In the genomic region with DNA sequence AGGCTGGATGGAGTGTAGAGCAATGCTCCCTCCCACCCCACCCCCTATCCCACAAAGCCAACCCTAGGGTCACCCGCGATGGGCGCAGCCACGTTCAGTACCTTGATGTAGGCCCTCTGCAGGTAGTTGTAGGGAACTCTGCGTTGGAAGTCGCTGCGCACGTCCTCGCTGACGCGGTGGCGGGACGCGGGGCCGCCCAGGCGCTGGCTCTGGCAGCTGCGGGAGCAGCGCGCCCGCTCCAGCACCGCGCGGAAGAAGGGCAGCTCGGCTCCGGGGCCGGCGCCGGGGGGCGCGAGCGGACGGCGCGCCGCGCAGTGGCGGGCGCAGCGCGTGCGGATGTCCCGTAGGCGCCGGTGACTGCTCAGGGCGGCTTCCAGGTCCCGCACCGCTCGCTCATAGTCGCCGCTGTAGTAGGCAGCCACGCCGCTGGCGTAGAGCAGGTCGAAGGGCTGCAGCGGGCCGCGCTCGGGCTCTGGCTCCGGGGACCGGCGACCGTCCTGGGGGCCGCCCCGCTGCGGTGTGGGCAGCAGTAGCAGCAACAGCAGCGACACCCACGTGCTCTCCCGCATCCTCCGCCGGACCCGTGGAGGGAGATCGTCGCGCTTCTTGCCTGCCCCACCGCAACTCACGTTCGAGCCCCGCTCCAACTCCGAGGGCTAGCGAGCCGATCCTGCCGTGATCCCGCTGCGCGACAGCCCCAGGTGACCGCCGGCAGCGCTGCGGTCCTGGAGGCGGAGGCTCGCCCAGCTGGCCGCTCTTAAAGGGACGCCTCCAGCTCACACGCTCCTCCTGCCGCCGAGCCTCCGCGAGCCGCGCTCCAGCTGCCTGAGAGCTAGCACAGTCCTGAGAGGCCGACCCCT, we compare ENCODE assay signal across 8 mouse cellular contexts. TPM values are rescaled to one million over a fixed set of nuclear protein-coding genes. Genes with fewer than 3 reads are reported as not detected.
A peak's percentile ranks its signal among the peaks of the same experiment; 100 is the strongest.
DNase-seq lines count a peak whose midpoint lies in the region; ATAC-seq and TF ChIP-seq lines count a peak whose summit lies in the region.

A gene (minus strand): TSS at position 670 of the 860 bp plus-strand sequence.

- H3K4me1 ChIP-seq in hindbrain, embryonic 13.5 days (replicated peaks), result peaks cover 11% of the 10 kb centered on the region
- peaks cover 3% of the 10 kb centered on the region; the same call in 1 of the 2 replicates for H3K4me1 ChIP-seq in lung, postnatal 0 days (ENCODE audit: insufficient read depth, low read depth, low read length)

- peak within 1 kb of the TSS; percentile 73 for H3K27ac ChIP-seq in hindbrain, embryonic 13.5 days
- peak within 1 kb of the TSS; percentile 77 for H3K27ac ChIP-seq in lung, postnatal 0 days (ENCODE audit: low read length)

- H3K4me3 ChIP-seq in hindbrain, embryonic 13.5 days, result peak within 1 kb of the TSS; percentile 61
- peak within 1 kb of the TSS; percentile 65 for H3K4me3 ChIP-seq in lung, postnatal 0 days (ENCODE audit: low read depth, low read length)

- under 1% methylated on average over 92 of the region's 101 CpGs for WGBS in hindbrain, embryonic 13.5 days
- 1% methylated on average over 90 of the region's 101 CpGs for WGBS in lung, postnatal 0 days

- no peaks in the 10 kb centered on the region for H3K9me3 ChIP-seq in hindbrain, embryonic 13.5 days
- H3K9me3 ChIP-seq in lung, postnatal 0 days (ENCODE audit: low read length), result no peaks in the 10 kb centered on the region

- TF ChIP-seq CTCF in lung, postnatal 0 days (IDR thresholded peaks at IDR 0.05), result peak; percentile 60

- H3K4me2 ChIP-seq in hindbrain, embryonic 13.5 days, result peak within 1 kb of the TSS; percentile 80
- H3K4me2 ChIP-seq in lung, postnatal 0 days (replicated peaks; ENCODE audit: low read depth, low read length), result peak within 1 kb of the TSS; percentile 92

- peak; percentile 80 for DNase-seq in ZHBTc4 (ENCODE audit: low read depth, low spot score)
- DNase-seq in cerebellum, postnatal 36 days, result peak; percentile 12 to 28
- peak; percentile 23 for DNase-seq in gastrocnemius, adult 18-20 months (ENCODE audit: low spot score)
- peak; percentile 60 to 62 for DNase-seq in layer of hippocampus, postnatal 36 days
- DNase-seq in lung, postnatal 0 days (ENCODE audit: low spot score), result peak; percentile 89
- peak; percentile 74 for DNase-seq in retina, postnatal 1 day

- H3K27me3 ChIP-seq in hindbrain, embryonic 13.5 days, result peaks cover 17% of the 10 kb centered on the region; the same call in 1 of the 2 replicates
- no peaks in the 10 kb centered on the region for H3K27me3 ChIP-seq in lung, postnatal 0 days (replicated peaks; ENCODE audit: insufficient read depth, low read length)

- peak; percentile 95 for ATAC-seq in hindbrain, embryonic 13.5 days (ENCODE audit: low FRiP score)
- peak; percentile 95 for ATAC-seq in lung, postnatal 0 days
- no peak for ATAC-seq in monocyte, adult 5-6 weeks (replicated peaks; ENCODE audit: insufficient number of reproducible peaks, low FRiP score, low TSS enrichment, poor library complexity, severe bottlenecking)

- H3K36me3 ChIP-seq in hindbrain, embryonic 13.5 days, result no peaks in the 10 kb centered on the region
- no peaks in the 10 kb centered on the region for H3K36me3 ChIP-seq in lung, postnatal 0 days (ENCODE audit: insufficient read depth, low read length)

- H3K9ac ChIP-seq in hindbrain, embryonic 13.5 days, result peak within 1 kb of the TSS; percentile 78
- peak within 1 kb of the TSS; percentile 19; the same call in 1 of the 2 replicates for H3K9ac ChIP-seq in lung, postnatal 0 days (replicated peaks; ENCODE audit: low read depth)

- no peak for TF ChIP-seq EP300 in lung, postnatal 0 days (IDR thresholded peaks at IDR 0.05)

RNA-seq across cellular contexts. Expression of the gene that starts here (rescaled TPM):
- 1 to 10 TPM; 2.6 to 7.1 TPM for total RNA-seq in gastrocnemius, adult 18-20 months (2021)
- polyA plus RNA-seq in hindbrain, embryonic 13.5 days (2015; fragmentation: Nextera tagmentation; extraction: Ambion mirVana), result 0.54 and 0.62 TPM in 2 replicates
- 1 to 10 TPM; 4.1 to 4.4 TPM for total RNA-seq in layer of hippocampus, postnatal 36 days (2021)
- 1.5 and 1.6 TPM in 2 replicates for polyA plus RNA-seq in lung, postnatal 0 days (2015; fragmentation: Nextera tagmentation; extraction: Ambion mirVana)
- not detected in 3 replicates for total RNA-seq in monocyte, adult 5-6 weeks (2017)

Comparison
In these comparisons a context has a peak if more than half of its experiments do, and no peak if none do; other contexts are left out.
1. Peak in ATAC-seq, H3K4me3 ChIP-seq, H3K27ac ChIP-seq, H3K9ac ChIP-seq and H3K4me2 ChIP-seq in hindbrain, embryonic 13.5 days; RNA of the gene not detected or under 1 TPM.
2. DNase-seq: peak in every context shown above with its lines; median percentile 89 in lung, postnatal 0 days; 80 in ZHBTc4; 74 in retina, postnatal 1 day; 61 in layer of hippocampus, postnatal 36 days; 23 in gastrocnemius, adult 18-20 months; 20 in cerebellum, postnatal 36 days.